Mouse (Mus musculus): ENCODE measurements around the gene Scaper. TPM values are rescaled to one million over a fixed set of nuclear protein-coding genes. Genes with fewer than 3 reads are reported as not detected.

The Scaper gene
- total RNA-seq (2023): 24.6 and 40.7 TPM in 2 replicates

DNA sequence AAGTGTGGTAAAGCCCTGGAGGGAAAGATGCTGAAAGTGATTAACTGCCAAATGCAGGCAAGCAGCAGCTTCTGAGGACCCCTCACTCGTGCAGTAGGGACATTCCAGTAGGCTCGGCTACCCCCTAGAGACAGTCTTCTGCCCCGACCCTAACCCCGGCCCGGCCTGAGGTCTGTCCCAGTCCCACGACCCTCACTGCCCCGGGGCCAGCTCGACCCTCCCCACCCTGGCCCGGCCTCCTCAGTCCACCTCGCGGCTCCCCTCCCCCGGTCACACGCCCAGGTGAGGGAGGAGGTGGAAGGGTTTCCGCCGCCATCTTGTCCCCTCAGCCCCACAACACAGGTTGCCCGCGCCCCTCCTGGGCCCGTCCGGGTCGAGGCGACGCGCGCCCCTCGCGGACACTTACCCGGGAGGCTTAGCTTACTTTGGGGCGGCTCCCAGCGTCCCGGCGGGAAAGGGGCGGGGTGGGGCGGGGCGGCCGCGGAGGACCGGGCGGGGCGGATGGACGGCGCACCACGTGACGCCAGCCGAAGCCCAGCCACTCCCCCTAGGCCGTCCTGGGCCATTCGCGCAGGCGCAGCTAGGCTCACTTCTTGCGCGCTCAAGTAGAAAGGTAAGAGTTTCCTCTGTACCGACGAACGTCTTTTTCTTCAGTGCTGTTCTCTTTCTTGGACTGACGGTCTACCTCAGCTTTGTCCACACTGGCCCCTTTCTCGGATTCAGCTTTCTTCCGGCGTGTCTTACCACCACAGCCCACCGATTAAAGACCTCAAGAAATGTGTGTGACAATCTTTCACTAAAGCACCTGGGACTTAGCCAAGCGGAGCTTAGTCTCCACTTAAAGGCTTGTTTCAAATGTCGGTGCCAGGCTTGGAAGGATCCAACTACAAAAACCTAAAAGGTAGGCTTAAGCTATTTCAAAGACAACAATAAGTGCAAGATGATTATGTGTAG, at the start of gene Scaper:
Gene Scaper, minus strand, starts transcription at position 456 of the 954 bp plus-strand sequence.

GRCm38 (mm10) chr9:55538377-55538776, 399.5 kb downstream of the Scaper start, which contains the start of gene Isl2:
TSS of gene Isl2 (plus strand) at chr9:55538672.

GRCm38 (mm10) chr9:55512027-55512543, 425.8 kb downstream of the Scaper start, which contains the start of gene Etfa:
TSS of gene Etfa (minus strand) at chr9:55512243.

Other genes with a start within 250 kb of the Scaper start
- gene 4930563M21Rik, start 72.4 kb upstream of the Scaper start, total RNA-seq (2023): not detected in 2 replicates
- gene Rcn2, start 103.7 kb upstream of the Scaper start, total RNA-seq (2023): 6.5 and 7.2 TPM in 2 replicates
- 327 and 395 TPM in 2 replicates for gene Pstpip1, start 151.8 kb upstream of the Scaper start, total RNA-seq (2023)
- 5.9 and 8.5 TPM in 2 replicates for gene Tspan3, start 227.4 kb upstream of the Scaper start, total RNA-seq (2023)

All from neutrophil, adult 65 days (primary cell).